Mouse (Mus musculus): ENCODE results near the gene Snx21. TPM values are rescaled to one million over a fixed set of nuclear protein-coding genes. Genes with fewer than 3 reads are reported as not detected.

Snx21 gene
- polyA plus RNA-seq, 1 experiment from 2014 or later, result 27.0 TPM

GRCm38 (mm10) chr2:164757841-164758240 lies 27.8 kb upstream of the Snx21 start:
- peaks cover 93% of the 10 kb centered on the region for H3K36me3 ChIP-seq
- 88% methylated on average over 11 of the region's 11 CpGs for WGBS
- no peak overlapping the region for H3K9ac ChIP-seq
- no peak for ATAC-seq (ENCODE audit: borderline replicate concordance, extremely low read depth, low FRiP score, low TSS enrichment)
- H3K4me2 ChIP-seq, result no peak overlapping the region
- H3K4me1 ChIP-seq, result no peaks in the 10 kb centered on the region
- H3K9me3 ChIP-seq, result no peaks in the 10 kb centered on the region
- no peak overlapping the region for H3K4me3 ChIP-seq
- no peak overlapping the region for H3K27ac ChIP-seq
- H3K27me3 ChIP-seq, result no peaks in the 10 kb centered on the region

GRCm38 (mm10) chr2:164758692-164759091 lies 26.9 kb upstream of the Snx21 start:
- 56% methylated on average over 1 of the region's 1 CpGs for WGBS
- ATAC-seq (ENCODE audit: borderline replicate concordance, extremely low read depth, low FRiP score, low TSS enrichment), result no peak
- H3K36me3 ChIP-seq, result peaks cover 99% of the 10 kb centered on the region

GRCm38 (mm10) chr2:164760059-164760833 lies 25.4 kb upstream of the Snx21 start:
- H3K4me1 ChIP-seq, result no peaks in the 10 kb centered on the region
- H3K9me3 ChIP-seq, result no peaks in the 10 kb centered on the region
- no peak for ATAC-seq (ENCODE audit: borderline replicate concordance, extremely low read depth, low FRiP score, low TSS enrichment)
- peaks cover 92% of the 10 kb centered on the region for H3K36me3 ChIP-seq
- H3K4me3 ChIP-seq, result no peak overlapping the region
- H3K27ac ChIP-seq, result no peak overlapping the region
- WGBS, result 74% methylated on average over 4 of the region's 4 CpGs
- no peak overlapping the region for H3K4me2 ChIP-seq
- H3K9ac ChIP-seq, result no peak overlapping the region
- H3K27me3 ChIP-seq, result no peaks in the 10 kb centered on the region

More at GRCm38 (mm10) chr2:164758692-164759091, 26.9 kb upstream of the Snx21 start:
- Histone ChIP-seq H3K4me3 (no peak overlapping the region), H3K9ac (no peak overlapping the region), H3K4me1 (no peaks in the 10 kb centered on the region), H3K27ac (no peak overlapping the region), H3K27me3 (no peaks in the 10 kb centered on the region), H3K4me2 (no peak overlapping the region), H3K9me3 (no peaks in the 10 kb centered on the region)

GRCm38 (mm10) chr2:164761502-164761901 lies 24.1 kb upstream of the Snx21 start:
- Histone ChIP-seq H3K27ac (no peak overlapping the region), H3K9me3 (no peaks in the 10 kb centered on the region), H3K36me3 (peaks cover 92% of the 10 kb centered on the region), H3K27me3 (no peaks in the 10 kb centered on the region), H3K4me2 (no peak overlapping the region), H3K4me3 (no peak overlapping the region), H3K9ac (no peak overlapping the region), H3K4me1 (no peaks in the 10 kb centered on the region)
- WGBS, result 85% methylated on average over 2 of the region's 2 CpGs
- ATAC-seq (ENCODE audit: borderline replicate concordance, extremely low read depth, low FRiP score, low TSS enrichment), result peak; percentile 58; the same call in 1 of the 2 replicates

GRCm38 (mm10) chr2:164761971-164762370 lies 23.7 kb upstream of the Snx21 start:
- H3K4me1 ChIP-seq, result no peaks in the 10 kb centered on the region
- 98% methylated on average over 4 of the region's 4 CpGs for WGBS
- peaks cover 92% of the 10 kb centered on the region for H3K36me3 ChIP-seq
- H3K4me3 ChIP-seq, result no peak overlapping the region
- no peaks in the 10 kb centered on the region for H3K27me3 ChIP-seq
- no peaks in the 10 kb centered on the region for H3K9me3 ChIP-seq
- no peak overlapping the region for H3K9ac ChIP-seq
- no peak for ATAC-seq (ENCODE audit: borderline replicate concordance, extremely low read depth, low FRiP score, low TSS enrichment)
- no peak overlapping the region for H3K27ac ChIP-seq
- no peak overlapping the region for H3K4me2 ChIP-seq

- H3K4me3 ChIP-seq, result no peak overlapping the region
- no peak for ATAC-seq (ENCODE audit: borderline replicate concordance, extremely low read depth, low FRiP score, low TSS enrichment)
- peaks cover 92% of the 10 kb centered on the region for H3K36me3 ChIP-seq
- H3K9ac ChIP-seq, result no peak overlapping the region
- no peaks in the 10 kb centered on the region for H3K4me1 ChIP-seq
- no peak overlapping the region for H3K4me2 ChIP-seq
- H3K27me3 ChIP-seq, result no peaks in the 10 kb centered on the region
- 78% methylated on average over 7 of the region's 7 CpGs for WGBS
- no peak overlapping the region for H3K27ac ChIP-seq
- no peaks in the 10 kb centered on the region for H3K9me3 ChIP-seq
These were observed 23.0 kb upstream of the Snx21 start for GRCm38 (mm10) chr2:164762593-164762992.

GRCm38 (mm10) chr2:164765841-164766240 lies 19.8 kb upstream of the Snx21 start:
- Histone ChIP-seq H3K4me3 (no peak overlapping the region), H3K36me3 (peaks cover 68% of the 10 kb centered on the region), H3K27me3 (no peaks in the 10 kb centered on the region), H3K9me3 (no peaks in the 10 kb centered on the region), H3K4me1 (peaks cover 6% of the 10 kb centered on the region), H3K9ac (no peak overlapping the region), H3K27ac (no peak overlapping the region), H3K4me2 (no peak overlapping the region)
- WGBS, result 67% methylated on average over 3 of the region's 3 CpGs
- no peak for ATAC-seq (ENCODE audit: borderline replicate concordance, extremely low read depth, low FRiP score, low TSS enrichment)

- Histone ChIP-seq H3K36me3 (peaks cover 65% of the 10 kb centered on the region), H3K4me3 (no peak overlapping the region), H3K27ac (0 out of 2 replicates have a peak overlapping the region, but pooled peaks have one; percentile 0), H3K4me1 (peaks cover 26% of the 10 kb centered on the region), H3K9ac (no peak overlapping the region), H3K9me3 (no peaks in the 10 kb centered on the region), H3K4me2 (no peak overlapping the region), H3K27me3 (no peaks in the 10 kb centered on the region)
- 90% methylated on average over 15 of the region's 15 CpGs for WGBS
- no peak for ATAC-seq (ENCODE audit: borderline replicate concordance, extremely low read depth, low FRiP score, low TSS enrichment)
These were observed 17.6 kb upstream of the Snx21 start for GRCm38 (mm10) chr2:164767812-164768540.

- H3K9me3 ChIP-seq, result no peaks in the 10 kb centered on the region
- peak within 1 kb of the TSS; percentile 77 for H3K27ac ChIP-seq
- WGBS, result 1% methylated on average over 53 of the region's 53 CpGs
- H3K9ac ChIP-seq, result peak within 1 kb of the TSS; percentile 85
- ATAC-seq (ENCODE audit: borderline replicate concordance, extremely low read depth, low FRiP score, low TSS enrichment), result peak; percentile 99
- peak within 1 kb of the TSS; percentile 88 for H3K4me3 ChIP-seq
- H3K27me3 ChIP-seq, result no peaks in the 10 kb centered on the region
- peaks cover 60% of the 10 kb centered on the region for H3K36me3 ChIP-seq
- H3K4me2 ChIP-seq, result peak within 1 kb of the TSS; percentile 79
- H3K4me1 ChIP-seq, result peaks cover 29% of the 10 kb centered on the region
These were observed 16.2 kb upstream of the Snx21 start, which contains the start of gene Ube2c for GRCm38 (mm10) chr2:164769258-164770037. Gene Ube2c (plus strand): TSS chr2:164769898.

- H3K27ac ChIP-seq, result peak overlapping the region; percentile 69
- ATAC-seq (ENCODE audit: borderline replicate concordance, extremely low read depth, low FRiP score, low TSS enrichment), result no peak
These were observed 15.3 kb upstream of the Snx21 start for GRCm38 (mm10) chr2:164770279-164770678.

GRCm38 (mm10) chr2:164771123-164771522 lies 14.5 kb upstream of the Snx21 start:
- Histone ChIP-seq H3K36me3 (peaks cover 44% of the 10 kb centered on the region), H3K9me3 (no peaks in the 10 kb centered on the region), H3K9ac (peak overlapping the region; percentile 85), H3K4me1 (peaks cover 29% of the 10 kb centered on the region), H3K4me2 (peak overlapping the region; percentile 79), H3K4me3 (peak overlapping the region; percentile 88), H3K27ac (no peak overlapping the region), H3K27me3 (no peaks in the 10 kb centered on the region)
- WGBS, result 58% methylated on average over 8 of the region's 8 CpGs
- ATAC-seq (ENCODE audit: borderline replicate concordance, extremely low read depth, low FRiP score, low TSS enrichment), result no peak

More at GRCm38 (mm10) chr2:164770279-164770678, 15.3 kb upstream of the Snx21 start:
- peak overlapping the region; percentile 88 for H3K4me3 ChIP-seq
- peaks cover 53% of the 10 kb centered on the region for H3K36me3 ChIP-seq
- no peaks in the 10 kb centered on the region for H3K27me3 ChIP-seq
- H3K4me1 ChIP-seq, result peaks cover 29% of the 10 kb centered on the region
- H3K9me3 ChIP-seq, result no peaks in the 10 kb centered on the region
- 2% methylated on average over 15 of the region's 15 CpGs for WGBS
- H3K4me2 ChIP-seq, result peak overlapping the region; percentile 79
- peak overlapping the region; percentile 85 for H3K9ac ChIP-seq
